Mouse (Mus musculus): ENCODE measurements around the gene Tpi1. TPM values are rescaled to one million over a fixed set of nuclear protein-coding genes. Genes with fewer than 3 reads are reported as not detected.

The Tpi1 gene
- polyA plus RNA-seq, 1 experiment from 2014 or later, result 450 TPM

GRCm38 (mm10) chr6:124791911-124792310 lies 22.2 kb downstream of the Tpi1 start:
- Histone ChIP-seq H3K9me3 (replicated peaks; ENCODE audit: control insufficient read depth, low read length) (no peaks in the 10 kb centered on the region), H3K4me1 (ENCODE audit: control insufficient read depth, low read depth, low read length) (peaks cover 5% of the 10 kb centered on the region), H3K9ac (ENCODE audit: low read depth, low read length) (no peak overlapping the region), H3K36me3 (ENCODE audit: control insufficient read depth, insufficient read depth) (no peaks in the 10 kb centered on the region), H3K27ac (ENCODE audit: low read length) (no peak overlapping the region), H3K4me2 (ENCODE audit: low read depth, low read length) (no peak overlapping the region), H3K4me3 (ENCODE audit: low read depth, low read length) (no peak overlapping the region), H3K27me3 (ENCODE audit: control insufficient read depth, insufficient read depth, low read depth, low read length) (no peaks in the 10 kb centered on the region)
- ATAC-seq (ENCODE audit: low read depth), result no peak
- 58% methylated on average over 3 of the region's 3 CpGs for WGBS (ENCODE audit: insufficient replicate concordance)

GRCm38 (mm10) chr6:124790121-124790520 lies 24.0 kb downstream of the Tpi1 start:
- 56% methylated on average over 4 of the region's 4 CpGs for WGBS (ENCODE audit: insufficient replicate concordance)
- no peaks in the 10 kb centered on the region for H3K27me3 ChIP-seq (ENCODE audit: control insufficient read depth, insufficient read depth, low read depth, low read length)
- no peak overlapping the region for H3K27ac ChIP-seq (ENCODE audit: low read length)
- no peak overlapping the region for H3K4me3 ChIP-seq (ENCODE audit: low read depth, low read length)
- H3K4me1 ChIP-seq (ENCODE audit: control insufficient read depth, low read depth, low read length), result peaks cover 4% of the 10 kb centered on the region; the same call in 1 of the 2 replicates
- no peak for ATAC-seq (ENCODE audit: low read depth)
- no peaks in the 10 kb centered on the region for H3K36me3 ChIP-seq (ENCODE audit: control insufficient read depth, insufficient read depth)
- H3K4me2 ChIP-seq (ENCODE audit: low read depth, low read length), result no peak overlapping the region
- H3K9ac ChIP-seq (ENCODE audit: low read depth, low read length), result no peak overlapping the region
- no peaks in the 10 kb centered on the region for H3K9me3 ChIP-seq (replicated peaks; ENCODE audit: control insufficient read depth, low read length)

GRCm38 (mm10) chr6:124789519-124789918 lies 24.6 kb downstream of the Tpi1 start:
- peaks cover 4% of the 10 kb centered on the region; the same call in 1 of the 2 replicates for H3K4me1 ChIP-seq (ENCODE audit: control insufficient read depth, low read depth, low read length)
- H3K36me3 ChIP-seq (ENCODE audit: control insufficient read depth, insufficient read depth), result no peaks in the 10 kb centered on the region
- H3K9ac ChIP-seq (ENCODE audit: low read depth, low read length), result no peak overlapping the region
- H3K27ac ChIP-seq (ENCODE audit: low read length), result no peak overlapping the region
- no peak overlapping the region for H3K4me2 ChIP-seq (ENCODE audit: low read depth, low read length)
- H3K9me3 ChIP-seq (replicated peaks; ENCODE audit: control insufficient read depth, low read length), result no peaks in the 10 kb centered on the region
- H3K4me3 ChIP-seq (ENCODE audit: low read depth, low read length), result no peak overlapping the region
- no peak for ATAC-seq (ENCODE audit: low read depth)
- no peaks in the 10 kb centered on the region for H3K27me3 ChIP-seq (ENCODE audit: control insufficient read depth, insufficient read depth, low read depth, low read length)
- WGBS (ENCODE audit: insufficient replicate concordance), result 75% methylated on average over 4 of the region's 4 CpGs

GRCm38 (mm10) chr6:124787722-124788121 lies 26.4 kb downstream of the Tpi1 start:
- Histone ChIP-seq H3K4me1 (ENCODE audit: control insufficient read depth, low read depth, low read length) (peaks cover 4% of the 10 kb centered on the region; the same call in 1 of the 2 replicates), H3K27me3 (ENCODE audit: control insufficient read depth, insufficient read depth, low read depth, low read length) (no peaks in the 10 kb centered on the region), H3K9me3 (replicated peaks; ENCODE audit: control insufficient read depth, low read length) (no peaks in the 10 kb centered on the region), H3K4me2 (ENCODE audit: low read depth, low read length) (no peak overlapping the region), H3K36me3 (ENCODE audit: control insufficient read depth, insufficient read depth) (no peaks in the 10 kb centered on the region), H3K4me3 (ENCODE audit: low read depth, low read length) (no peak overlapping the region), H3K9ac (ENCODE audit: low read depth, low read length) (no peak overlapping the region), H3K27ac (ENCODE audit: low read length) (no peak overlapping the region)
- no peak for ATAC-seq (ENCODE audit: low read depth)
- 63% methylated on average over 10 of the region's 10 CpGs for WGBS (ENCODE audit: insufficient replicate concordance)

- H3K27ac ChIP-seq (ENCODE audit: low read length), result peak overlapping the region; percentile 35; the same call in 1 of the 2 replicates
- ATAC-seq (ENCODE audit: low read depth), result peak; percentile 66
- no peak overlapping the region for H3K9ac ChIP-seq (ENCODE audit: low read depth, low read length)
- no peak overlapping the region for H3K4me3 ChIP-seq (ENCODE audit: low read depth, low read length)
- H3K4me2 ChIP-seq (ENCODE audit: low read depth, low read length), result no peak overlapping the region
- 30% methylated on average over 8 of the region's 8 CpGs for WGBS (ENCODE audit: insufficient replicate concordance)
- no peaks in the 10 kb centered on the region for H3K36me3 ChIP-seq (ENCODE audit: control insufficient read depth, insufficient read depth)
- no peaks in the 10 kb centered on the region for H3K27me3 ChIP-seq (ENCODE audit: control insufficient read depth, insufficient read depth, low read depth, low read length)
- no peaks in the 10 kb centered on the region for H3K9me3 ChIP-seq (replicated peaks; ENCODE audit: control insufficient read depth, low read length)
- peaks cover 4% of the 10 kb centered on the region; the same call in 1 of the 2 replicates for H3K4me1 ChIP-seq (ENCODE audit: control insufficient read depth, low read depth, low read length)
Observed at GRCm38 (mm10) chr6:124786756-124787420, 27.2 kb downstream of the Tpi1 start.

- 12% methylated on average over 6 of the region's 6 CpGs for WGBS (ENCODE audit: insufficient replicate concordance)
- H3K36me3 ChIP-seq (ENCODE audit: control insufficient read depth, insufficient read depth), result no peaks in the 10 kb centered on the region
- H3K4me1 ChIP-seq (ENCODE audit: control insufficient read depth, low read depth, low read length), result no peaks in the 10 kb centered on the region; the same call in 1 of the 2 replicates
- H3K9ac ChIP-seq (ENCODE audit: low read depth, low read length), result no peak overlapping the region
- peak overlapping the region; percentile 27; the same call in 1 of the 2 replicates for H3K4me2 ChIP-seq (ENCODE audit: low read depth, low read length)
- peak overlapping the region; percentile 26 for H3K4me3 ChIP-seq (ENCODE audit: low read depth, low read length)
- no peak overlapping the region for H3K27ac ChIP-seq (ENCODE audit: low read length)
- no peaks in the 10 kb centered on the region for H3K9me3 ChIP-seq (replicated peaks; ENCODE audit: control insufficient read depth, low read length)
- 0 out of 2 replicates have a peak, but pooled peaks have one; percentile 16 for ATAC-seq (ENCODE audit: low read depth)
- peaks cover 26% of the 10 kb centered on the region for H3K27me3 ChIP-seq (ENCODE audit: control insufficient read depth, insufficient read depth, low read depth, low read length)
Observed at GRCm38 (mm10) chr6:124782436-124782835, 31.7 kb downstream of the Tpi1 start.

GRCm38 (mm10) chr6:124780917-124781316 lies 33.2 kb downstream of the Tpi1 start:
- Histone ChIP-seq H3K4me1 (ENCODE audit: control insufficient read depth, low read depth, low read length) (no peaks in the 10 kb centered on the region; the same call in 1 of the 2 replicates), H3K4me3 (ENCODE audit: low read depth, low read length) (no peak overlapping the region), H3K36me3 (ENCODE audit: control insufficient read depth, insufficient read depth) (no peaks in the 10 kb centered on the region), H3K27ac (ENCODE audit: low read length) (no peak overlapping the region), H3K4me2 (ENCODE audit: low read depth, low read length) (no peak overlapping the region), H3K9me3 (replicated peaks; ENCODE audit: control insufficient read depth, low read length) (no peaks in the 10 kb centered on the region), H3K27me3 (ENCODE audit: control insufficient read depth, insufficient read depth, low read depth, low read length) (peaks cover 26% of the 10 kb centered on the region), H3K9ac (ENCODE audit: low read depth, low read length) (no peak overlapping the region)
- ATAC-seq (ENCODE audit: low read depth), result no peak
- WGBS (ENCODE audit: insufficient replicate concordance), result 66% methylated on average over 7 of the region's 7 CpGs

- Histone ChIP-seq H3K27ac (ENCODE audit: low read length) (no peak overlapping the region), H3K9me3 (replicated peaks; ENCODE audit: control insufficient read depth, low read length) (no peaks in the 10 kb centered on the region), H3K36me3 (ENCODE audit: control insufficient read depth, insufficient read depth) (no peaks in the 10 kb centered on the region), H3K27me3 (ENCODE audit: control insufficient read depth, insufficient read depth, low read depth, low read length) (peaks cover 26% of the 10 kb centered on the region), H3K4me3 (ENCODE audit: low read depth, low read length) (peak overlapping the region; percentile 15), H3K4me2 (ENCODE audit: low read depth, low read length) (peak overlapping the region; percentile 45), H3K9ac (ENCODE audit: low read depth, low read length) (no peak overlapping the region), H3K4me1 (ENCODE audit: control insufficient read depth, low read depth, low read length) (no peaks in the 10 kb centered on the region; the same call in 1 of the 2 replicates)
- no peak for ATAC-seq (ENCODE audit: low read depth)
- 14% methylated on average over 10 of the region's 10 CpGs for WGBS (ENCODE audit: insufficient replicate concordance)
Observed at GRCm38 (mm10) chr6:124779984-124780416, 34.1 kb downstream of the Tpi1 start.

- WGBS (ENCODE audit: insufficient replicate concordance), result 2% methylated on average over 23 of the region's 23 CpGs
- ATAC-seq (ENCODE audit: low read depth), result no peak
Observed at GRCm38 (mm10) chr6:124779222-124779983, 34.7 kb downstream of the Tpi1 start, which contains the start of gene Lrrc23. TSS of gene Lrrc23 (minus strand) at chr6:124779727.

More at GRCm38 (mm10) chr6:124779222-124779983, 34.7 kb downstream of the Tpi1 start, which contains the start of gene Lrrc23:
- H3K9ac ChIP-seq (ENCODE audit: low read depth, low read length), result no peak within 1 kb of the TSS
- H3K9me3 ChIP-seq (replicated peaks; ENCODE audit: control insufficient read depth, low read length), result no peaks in the 10 kb centered on the region
- no peaks in the 10 kb centered on the region; the same call in 1 of the 2 replicates for H3K4me1 ChIP-seq (ENCODE audit: control insufficient read depth, low read depth, low read length)
- no peak within 1 kb of the TSS for H3K27ac ChIP-seq (ENCODE audit: low read length)
- H3K27me3 ChIP-seq (ENCODE audit: control insufficient read depth, insufficient read depth, low read depth, low read length), result peaks cover 26% of the 10 kb centered on the region
- peak within 1 kb of the TSS; percentile 45 for H3K4me2 ChIP-seq (ENCODE audit: low read depth, low read length)
- no peaks in the 10 kb centered on the region for H3K36me3 ChIP-seq (ENCODE audit: control insufficient read depth, insufficient read depth)
- peak within 1 kb of the TSS; percentile 15 for H3K4me3 ChIP-seq (ENCODE audit: low read depth, low read length)

Measured in liver, embryonic 16.5 days (tissue).